Mouse (Mus musculus): ENCODE data around the gene Csmd2. TPM values are rescaled to one million over a fixed set of nuclear protein-coding genes. Genes with fewer than 3 reads are reported as not detected.
"Not testable (repeated sequence)": the region's sequence is repeated elsewhere in the genome, so short reads cannot be mapped to it uniquely, and the experiment has no call there.

The Csmd2 gene
- total RNA-seq, 2 experiments from 2014 or later: 62.7 to 64.6 TPM

GRCm38 (mm10) chr4:128028294-128028693 is 40.6 kb downstream of the Csmd2 start:
- intact Hi-C loops (cut with DNase I): no loop called here
- DNase-seq (ENCODE audit: low spot score in 2 of 2): peak in 1 of 2 experiments; percentile 47

DNA sequence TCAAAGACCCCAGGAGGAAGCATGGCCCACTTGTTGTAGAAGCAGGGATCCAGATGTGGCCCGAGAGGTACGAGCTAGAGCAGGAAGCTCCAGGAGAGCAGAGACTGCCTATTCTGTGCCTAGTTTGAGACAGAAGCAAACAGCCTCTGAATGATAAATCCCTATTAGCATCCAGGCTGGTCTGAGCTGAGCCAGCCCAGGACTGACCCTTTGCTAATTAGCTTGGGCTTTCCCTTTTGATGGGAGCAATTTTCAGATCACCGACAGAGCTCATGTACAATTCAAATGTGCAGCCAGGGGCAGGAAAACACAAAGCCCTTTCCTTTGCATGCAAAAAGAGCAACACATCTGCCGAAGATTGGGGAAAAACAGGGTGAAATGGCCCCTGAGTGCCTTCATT is 54.2 kb downstream of the Csmd2 start:
- intact Hi-C loops (cut with DNase I): no loop called here
- DNase-seq (ENCODE audit: low spot score in 2 of 2): no peak

- intact Hi-C loops (cut with DNase I): no loop called here
- DNase-seq (ENCODE audit: low spot score in 2 of 2): no peak
Measured at GRCm38 (mm10) chr4:128042626-128043025, 55.0 kb downstream of the Csmd2 start.

- no peak for DNase-seq (ENCODE audit: low spot score in 2 of 2)
- intact Hi-C loops (cut with DNase I): no loop called here
Measured at GRCm38 (mm10) chr4:128048716-128049115, 61.1 kb downstream of the Csmd2 start.

- DNase-seq (ENCODE audit: low spot score in 2 of 2): no peak
- intact Hi-C loops (cut with DNase I): no loop called here
Measured at GRCm38 (mm10) chr4:128052701-128053100, 65.0 kb downstream of the Csmd2 start.

- intact Hi-C loops (cut with DNase I): not testable (repeated sequence)
- peak in 1 of 2 experiments; percentile 51 for DNase-seq (ENCODE audit: low spot score in 2 of 2)
Measured at GRCm38 (mm10) chr4:128061274-128061673, 73.6 kb downstream of the Csmd2 start.

GRCm38 (mm10) chr4:128067189-128067588 is 79.5 kb downstream of the Csmd2 start:
- intact Hi-C loops (cut with DNase I): no loop called here
- DNase-seq (ENCODE audit: low spot score in 2 of 2): no peak

GRCm38 (mm10) chr4:128084466-128084865 is 96.8 kb downstream of the Csmd2 start:
- intact Hi-C loops (cut with DNase I): loop anchor here (10.0 kb wide), 1 partner anchor 150 kb away; no protein-coding TSS in a partner anchor
- no peak for DNase-seq (ENCODE audit: low spot score in 2 of 2)

DNA sequence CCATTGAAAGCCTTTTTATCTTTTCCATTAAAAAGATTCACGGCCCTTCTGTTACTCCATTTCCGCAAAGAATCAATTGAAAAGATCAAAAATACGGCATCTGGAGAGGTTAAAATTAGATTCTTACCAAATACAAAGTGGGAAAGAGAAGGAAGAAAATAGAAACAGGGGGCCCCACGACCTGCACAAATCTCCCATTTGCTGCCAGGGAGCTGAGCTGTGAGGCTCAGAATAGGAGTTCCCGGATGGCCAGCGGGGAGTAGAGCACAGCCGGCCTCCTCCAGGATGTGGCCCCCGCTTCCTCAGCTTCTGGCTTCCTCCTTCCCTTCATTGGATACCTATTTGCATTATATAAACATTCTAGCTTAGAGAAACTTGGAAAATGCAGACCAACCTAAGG is 97.4 kb downstream of the Csmd2 start:
- DNase-seq (ENCODE audit: low spot score in 2 of 2): peak; percentile 49 to 93
- intact Hi-C loops (cut with DNase I): loop anchor here (10.0 kb wide), 1 partner anchor 150 kb away; no protein-coding TSS in a partner anchor

GRCm38 (mm10) chr4:128087147-128087606 is 99.5 kb downstream of the Csmd2 start:
- DNase-seq (ENCODE audit: low spot score in 2 of 2): no peak
- intact Hi-C loops (cut with DNase I): loop anchor here (10.0 kb wide), 1 partner anchor 148 kb away; no protein-coding TSS in a partner anchor

DNA sequence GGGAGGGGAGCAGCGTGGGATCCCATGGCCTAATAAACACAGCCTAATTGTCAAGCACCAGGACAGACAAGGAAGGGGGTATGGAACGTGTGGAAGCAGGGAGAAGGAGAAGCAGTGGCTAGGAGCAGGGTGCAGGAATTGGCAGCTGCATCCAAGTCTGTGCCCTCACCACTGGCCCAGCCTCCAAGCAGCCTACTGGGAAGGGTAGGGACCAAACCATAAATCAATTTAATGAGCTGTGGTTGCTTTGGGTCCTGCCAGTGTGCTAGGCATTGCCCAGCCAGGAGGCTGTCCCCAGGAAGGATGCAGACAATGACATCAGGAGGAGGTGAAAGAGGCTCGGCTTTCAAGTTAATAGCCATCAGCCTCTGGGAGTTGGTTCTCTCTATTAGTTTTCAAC is 100.0 kb downstream of the Csmd2 start:
- intact Hi-C loops (cut with DNase I): loop anchor here (10.0 kb wide), 1 partner anchor 147 kb away; no protein-coding TSS in a partner anchor
- DNase-seq (ENCODE audit: low spot score in 2 of 2): no peak

DNA sequence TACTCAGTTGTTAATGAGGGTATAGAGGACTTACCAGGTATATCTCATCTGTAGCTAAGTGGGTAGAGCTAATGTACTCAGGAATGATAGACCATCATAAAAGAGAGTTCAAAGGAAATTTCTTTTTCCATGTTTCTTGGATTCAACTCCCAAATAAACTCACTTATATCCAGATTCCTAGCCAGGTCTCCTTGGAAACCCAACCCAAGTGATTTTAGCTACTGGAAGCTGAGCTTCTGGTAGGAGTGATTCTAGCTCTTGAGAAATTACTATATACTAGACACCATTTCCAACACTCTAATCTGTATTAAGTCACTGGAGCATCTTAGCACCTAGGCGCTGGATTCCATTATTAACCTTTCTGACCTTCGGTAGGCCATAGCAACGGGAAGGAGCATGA is 100.6 kb downstream of the Csmd2 start:
- intact Hi-C loops (cut with DNase I): loop anchor here (10.0 kb wide), 1 partner anchor 147 kb away; no protein-coding TSS in a partner anchor
- DNase-seq (ENCODE audit: low spot score in 2 of 2): peak in 1 of 2 experiments; percentile 46

DNA sequence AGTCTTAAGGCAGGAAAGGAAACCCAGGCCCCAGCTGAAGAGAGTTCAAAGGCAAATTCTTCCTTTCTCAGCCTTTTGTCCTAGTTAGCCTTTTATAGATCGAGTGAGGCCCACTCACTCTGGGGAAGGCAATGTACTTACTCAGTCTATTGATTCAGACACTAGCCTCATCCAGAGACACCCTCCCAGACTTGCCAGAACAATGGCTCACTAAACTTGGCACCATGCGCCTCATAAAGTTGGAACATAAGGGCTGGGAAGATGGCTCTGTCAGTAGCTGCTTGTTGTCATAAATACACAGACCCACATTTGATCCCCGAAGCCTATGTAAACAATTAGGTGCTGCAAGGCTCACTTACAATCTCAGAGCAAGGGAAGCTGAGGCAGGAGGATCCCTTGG is 104.3 kb downstream of the Csmd2 start:
- intact Hi-C loops (cut with DNase I): no loop called here
- peak in 1 of 2 experiments; percentile 71 for DNase-seq (ENCODE audit: low spot score in 2 of 2)

GRCm38 (mm10) chr4:128099515-128099914 is 111.9 kb downstream of the Csmd2 start:
- intact Hi-C loops (cut with DNase I): no loop called here

GRCm38 (mm10) chr4:128100541-128100940 is 112.9 kb downstream of the Csmd2 start:
- no peak for DNase-seq (ENCODE audit: low spot score in 2 of 2)
- intact Hi-C loops (cut with DNase I): no loop called here

More at GRCm38 (mm10) chr4:128099515-128099914, 111.9 kb downstream of the Csmd2 start:
- DNase-seq (ENCODE audit: low spot score in 2 of 2): peak in 1 of 2 experiments; percentile 47

DNA sequence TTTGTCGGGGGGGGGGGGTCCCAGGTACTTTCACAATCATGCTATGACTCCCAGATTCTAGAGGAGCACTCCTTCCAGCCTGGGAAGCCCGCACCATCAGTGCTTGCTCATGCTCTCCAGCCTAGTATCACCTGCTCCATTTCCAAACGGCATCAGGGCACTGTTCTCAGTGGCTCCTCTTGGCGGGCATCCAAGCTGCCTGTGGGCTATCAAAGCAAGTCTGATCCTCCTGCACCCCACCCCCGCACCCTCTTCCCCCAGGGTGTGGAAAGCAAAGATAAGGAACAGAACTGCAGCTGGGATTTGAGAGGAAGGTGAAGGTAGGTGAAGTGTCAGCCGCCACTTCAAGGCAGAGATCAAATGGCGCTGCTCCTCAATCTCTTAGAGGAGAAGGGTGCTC is 128.7 kb downstream of the Csmd2 start:
- intact Hi-C loops (cut with DNase I): no loop called here
- DNase-seq (ENCODE audit: low spot score in 2 of 2): no peak

DNA sequence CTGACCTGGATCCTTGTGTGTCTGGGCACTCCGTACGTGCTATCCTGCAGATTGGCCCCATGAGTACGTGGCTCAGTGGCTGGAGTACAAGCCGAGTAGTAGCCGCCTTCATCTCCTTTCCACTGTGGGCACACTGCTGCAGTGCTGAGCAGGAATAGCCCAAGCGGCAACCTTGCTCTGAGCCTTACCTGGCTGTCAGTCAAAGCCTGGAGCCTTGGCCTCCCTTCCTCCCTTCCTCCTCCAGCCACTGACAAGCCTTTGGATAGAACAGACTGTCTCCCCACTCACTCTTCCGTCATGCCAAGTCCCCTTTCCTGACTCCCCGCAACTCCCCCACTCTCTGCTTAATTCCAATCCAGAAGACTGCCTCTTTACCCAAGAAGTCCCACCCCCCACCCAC is 135.6 kb downstream of the Csmd2 start:
- intact Hi-C loops (cut with DNase I): loop anchor here (10.0 kb wide), 2 partner anchors 112 to 268 kb away; no protein-coding TSS in a partner anchor

GRCm38 (mm10) chr4:128124738-128125137 is 137.1 kb downstream of the Csmd2 start:
- intact Hi-C loops (cut with DNase I): loop anchor here (10.0 kb wide), 2 partner anchors 110 to 270 kb away; no protein-coding TSS in a partner anchor
- DNase-seq (ENCODE audit: low spot score in 2 of 2): no peak

More for the DNA sequence above, 135.6 kb downstream of the Csmd2 start:
- DNase-seq (ENCODE audit: low spot score in 2 of 2): peak in 1 of 2 experiments; percentile 44

GRCm38 (mm10) chr4:128128546-128128945 is 140.9 kb downstream of the Csmd2 start:
- intact Hi-C loops (cut with DNase I): loop anchor here (10.0 kb wide), 2 partner anchors 106 to 274 kb away; no protein-coding TSS in a partner anchor
- peak in 1 of 2 experiments; percentile 91 for DNase-seq (ENCODE audit: low spot score in 2 of 2)

- no peak for DNase-seq (ENCODE audit: low spot score in 2 of 2)
- intact Hi-C loops (cut with DNase I): no loop called here
Measured at GRCm38 (mm10) chr4:128130611-128131142, 143.0 kb downstream of the Csmd2 start.

DNA sequence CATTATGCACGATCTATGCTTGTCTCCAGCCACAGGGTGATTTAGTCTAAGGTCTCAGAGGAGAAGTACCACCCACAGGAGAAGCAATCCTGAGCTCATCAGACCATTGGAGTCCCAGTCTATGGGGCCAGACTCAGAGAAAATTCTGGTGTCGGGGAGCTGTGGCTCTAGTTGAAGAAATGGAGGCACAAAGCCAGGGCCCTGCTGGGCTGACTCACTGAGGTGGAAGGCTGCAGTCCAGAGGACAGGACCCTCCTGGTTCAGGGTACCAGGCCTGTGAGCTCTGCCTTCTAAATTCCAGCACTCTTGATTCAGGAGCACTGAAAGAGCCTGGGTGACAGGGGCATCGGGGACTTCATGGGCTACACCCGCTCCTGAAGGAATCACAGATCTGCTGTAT is 144.0 kb downstream of the Csmd2 start:
- intact Hi-C loops (cut with DNase I): no loop called here
- no peak for DNase-seq (ENCODE audit: low spot score in 2 of 2)

Measured in left cerebral cortex, postnatal 25 days (tissue).